15 mouse cellular contexts compared by ENCODE assay signal in genomic region chrX:142194420-142194819, GRCm38 (mm10). TPM values are rescaled to one million over a fixed set of nuclear protein-coding genes. Genes with fewer than 3 reads are reported as not detected.
DNase-seq lines count a peak whose midpoint lies in the region; ATAC-seq and TF ChIP-seq lines count a peak whose summit lies in the region.
"Had no signal": no experiment of that assay in that cellular context is flagged by ENCODE, and none has a peak within 500 bp of the region (broad histone marks: within the 10 kb centered on the region; RNA-seq: fewer than 3 reads in every experiment).

No protein-coding gene starts in this region.

- 60% methylated on average over 6 of the region's 6 CpGs for WGBS in heart, embryonic 12.5 days
- WGBS in lung, postnatal 0 days: 50% methylated on average over 6 of the region's 6 CpGs

- no peak for TF ChIP-seq CTCF in lung, postnatal 0 days (IDR thresholded peaks at IDR 0.05)

- H3K27me3 ChIP-seq in heart, embryonic 12.5 days (replicated peaks): no peaks in the 10 kb centered on the region; the same call in 1 of the 2 replicates
- no peaks in the 10 kb centered on the region for H3K27me3 ChIP-seq in lung, postnatal 0 days (replicated peaks; ENCODE audit: insufficient read depth, low read length)
- H3K27me3 ChIP-seq: heart, embryonic 15.5 days had no signal

- no peak overlapping the region for H3K4me2 ChIP-seq in heart, embryonic 12.5 days
- H3K4me2 ChIP-seq in lung, postnatal 0 days (replicated peaks; ENCODE audit: low read depth, low read length): no peak overlapping the region
- H3K4me2 ChIP-seq: heart, embryonic 15.5 days had no signal

- TF ChIP-seq EP300 in lung, postnatal 0 days (IDR thresholded peaks at IDR 0.05): no peak

- H3K4me3 ChIP-seq in heart, embryonic 12.5 days: no peak overlapping the region
- no peak overlapping the region for H3K4me3 ChIP-seq in lung, postnatal 0 days (ENCODE audit: low read depth, low read length)
- H3K4me3 ChIP-seq: heart, embryonic 15.5 days; myocyte had no signal

- H3K9me3 ChIP-seq in heart, embryonic 12.5 days (replicated peaks): no peaks in the 10 kb centered on the region
- H3K9me3 ChIP-seq in lung, postnatal 0 days (ENCODE audit: low read length): no peaks in the 10 kb centered on the region
- H3K9me3 ChIP-seq: heart, embryonic 15.5 days had no signal

- H3K27ac ChIP-seq in heart, embryonic 12.5 days (ENCODE audit: poor library complexity, severe bottlenecking): no peak overlapping the region
- H3K27ac ChIP-seq in lung, postnatal 0 days (ENCODE audit: low read length): no peak overlapping the region
- H3K27ac ChIP-seq: heart, embryonic 15.5 days; kidney, postnatal 0 days had no signal

- H3K9ac ChIP-seq in heart, embryonic 12.5 days: no peak overlapping the region
- no peak overlapping the region for H3K9ac ChIP-seq in lung, postnatal 0 days (replicated peaks; ENCODE audit: low read depth)
- H3K9ac ChIP-seq: heart, embryonic 15.5 days had no signal

- no peaks in the 10 kb centered on the region for H3K36me3 ChIP-seq in heart, embryonic 12.5 days
- H3K36me3 ChIP-seq in lung, postnatal 0 days (ENCODE audit: insufficient read depth, low read length): no peaks in the 10 kb centered on the region
- H3K36me3 ChIP-seq: heart, embryonic 15.5 days had no signal

- peak; percentile 87 for DNase-seq in heart, adult 11 months
- DNase-seq in layer of hippocampus, adult 9-11 months: peak; percentile 15
- DNase-seq in layer of hippocampus, adult 11-12 months (ENCODE audit: low spot score): no peak
- peak; percentile 15 for DNase-seq in cerebellum, adult 9-10 months
- peak; percentile 69 to 82 for DNase-seq in kidney, postnatal 25 days
- no peak for DNase-seq in Muller cell, postnatal 12 days (ENCODE audit: inconsistent ontology term)
- no peak for DNase-seq in lung, postnatal 0 days (ENCODE audit: low spot score)
- DNase-seq: gastrocnemius, postnatal 10 days; lung, adult 2 months had no signal

- H3K4me1 ChIP-seq in heart, embryonic 12.5 days (replicated peaks): no peaks in the 10 kb centered on the region
- no peaks in the 10 kb centered on the region for H3K4me1 ChIP-seq in lung, postnatal 0 days (ENCODE audit: insufficient read depth, low read depth, low read length)
- H3K4me1 ChIP-seq: heart, embryonic 15.5 days had no signal

- ATAC-seq in heart, embryonic 12.5 days (ENCODE audit: insufficient number of reproducible peaks, low FRiP score): no peak
- ATAC-seq in lung, postnatal 0 days: no peak
- ATAC-seq: CD4-positive, CD25-positive, alpha-beta regulatory T cell, adult 4 months had no signal

RNA-seq across cellular contexts. Expression of gene Gucy2f, which starts 2.3 kb away (rescaled TPM):
- polyA plus RNA-seq in heart, embryonic 12.5 days (2016; fragmentation: Nextera tagmentation; extraction: Ambion mirVana): not detected in 2 replicates
- polyA plus RNA-seq in lung, postnatal 0 days (2015; fragmentation: Nextera tagmentation; extraction: Ambion mirVana): not detected in 2 replicates
- polyA plus RNA-seq: CD4-positive, CD25-positive, alpha-beta regulatory T cell, adult 4 months; heart, embryonic 15.5 days; kidney, postnatal 0 days; limb, embryonic 11.5 days; lung, adult 2 months; myocyte had no signal

RNA-seq across cellular contexts. Expression of gene Nxt2, which starts 32.1 kb away (rescaled TPM):
- polyA plus RNA-seq in heart, embryonic 12.5 days (2016; fragmentation: Nextera tagmentation; extraction: Ambion mirVana): 10.8 TPM in 2 replicates
- polyA plus RNA-seq in lung, postnatal 0 days (2015; fragmentation: Nextera tagmentation; extraction: Ambion mirVana): 13.8 and 14.7 TPM in 2 replicates

Comparison
In these comparisons a context has a peak if more than half of its experiments do, and no peak if none do; other contexts are left out.
1. DNase-seq: peak in heart, adult 11 months (single experiment), layer of hippocampus, adult 9-11 months (single experiment), cerebellum, adult 9-10 months (single experiment) and kidney, postnatal 25 days (2 of 2); none in layer of hippocampus, adult 11-12 months (single experiment), Muller cell, postnatal 12 days (single experiment) and lung, postnatal 0 days (single experiment).